Mouse (Mus musculus) brain, embryonic 14.5 days (tissue): ENCODE measurements around the gene Cdc73.

Source experiments
- CTCF ChIP-seq: fragments of 200-500 bp; IDR thresholded peaks from 2 replicates; pipeline ENCODE4 v1.5.1; 2012; ENCODE audit warnings: inconsistent platforms, mild to moderate bottlenecking, moderate library complexity, borderline replicate concordance; ENCODE audit not compliant: insufficient read depth, insufficient read length; ENCODE audit errors: extremely low read depth
- POLR2A ChIP-seq: fragments of 200-500 bp; IDR thresholded peaks from 2 replicates; pipeline ENCODE4 v1.6.1; 2012; ENCODE audit warnings: mild to moderate bottlenecking, inconsistent platforms, borderline replicate concordance; ENCODE audit not compliant: poor library complexity, insufficient read depth, insufficient read length, severe bottlenecking; ENCODE audit errors: extremely low read depth

DNA sequence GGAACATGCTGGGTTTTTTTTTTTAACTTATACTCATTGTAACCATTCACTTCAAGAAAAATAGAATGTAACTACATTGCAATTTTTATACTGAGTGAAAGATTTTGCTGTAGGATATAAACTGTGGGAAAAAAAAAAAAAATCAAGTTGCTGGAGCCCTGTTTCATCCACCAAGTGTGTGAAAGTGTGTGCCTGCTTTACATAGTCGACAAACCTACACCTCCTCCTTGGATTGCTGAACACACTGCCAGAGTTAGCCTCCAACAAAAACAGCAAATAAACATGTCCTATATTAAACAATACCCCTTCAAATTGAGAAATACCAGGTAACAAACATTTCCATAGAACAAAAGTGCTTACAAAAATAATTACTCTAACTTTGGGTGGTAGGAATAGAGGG, 70.3 kb downstream of the Cdc73 start:
- no peak for TF ChIP-seq CTCF
- TF ChIP-seq POLR2A: no peak
